Mouse (Mus musculus): ENCODE data around the gene Sgk2. TPM values are rescaled to one million over a fixed set of nuclear protein-coding genes. Genes with fewer than 3 reads are reported as not detected.
"Not testable (repeated sequence)": the region's sequence is repeated elsewhere in the genome, so short reads cannot be mapped to it uniquely, and the experiment has no call there.

The Sgk2 gene
- total RNA-seq, 2 experiments from 2014 or later, result not detected

GRCm38 (mm10) chr2:163058981-163059380 lies 71.9 kb downstream of the Sgk2 start:
- not testable (repeated sequence) for DNase-seq

GRCm38 (mm10) chr2:163060630-163061029 lies 73.5 kb downstream of the Sgk2 start:
- DNase-seq, result no peak

GRCm38 (mm10) chr2:163061203-163062118 lies 74.3 kb downstream of the Sgk2 start:
- DNase-seq, result no peak

- no peak for DNase-seq
These were observed 75.0 kb downstream of the Sgk2 start for GRCm38 (mm10) chr2:163062119-163062508.

Other genes starting within 250 kb of the Sgk2 start
- gene Srsf6, start 55.8 kb upstream of the Sgk2 start, total RNA-seq (2021), result 10 to 100 TPM; 61.5 to 68.1 TPM
- gene L3mbtl1, start 43.9 kb upstream of the Sgk2 start, total RNA-seq (2021), result not detected
- gene Ift52, start 30.0 kb downstream of the Sgk2 start, total RNA-seq (2021), result 10 to 100 TPM; 21.4 to 23.4 TPM
- gene Mybl2, start 67.4 kb downstream of the Sgk2 start, total RNA-seq (2021), result under 1 TPM in 1 of 2 experiments, not detected in 1; 0.18 TPM
- not detected for gene Gtsf1l, start 100.5 kb downstream of the Sgk2 start, total RNA-seq (2021)
- 1 to 10 TPM; 1.1 to 1.2 TPM for gene Tox2, start 215.8 kb downstream of the Sgk2 start, total RNA-seq (2021)

Measured in heart, adult 18-20 months (tissue).